Mouse (Mus musculus) liver, postnatal 0 days (tissue): ENCODE results near the gene Gm9837.

Experiments used
- CTCF ChIP-seq: sonication (generic); IDR thresholded peaks from 2 replicates; pipeline ENCODE4 v1.5.1; 2016; ENCODE audit warnings: antibody characterized with exemption, low read depth
- EP300 ChIP-seq: IDR thresholded peaks from 2 replicates; pipeline ENCODE4 v1.6.1; 2016; ENCODE audit warnings: antibody characterized with exemption, low read depth, mild to moderate bottlenecking

DNA sequence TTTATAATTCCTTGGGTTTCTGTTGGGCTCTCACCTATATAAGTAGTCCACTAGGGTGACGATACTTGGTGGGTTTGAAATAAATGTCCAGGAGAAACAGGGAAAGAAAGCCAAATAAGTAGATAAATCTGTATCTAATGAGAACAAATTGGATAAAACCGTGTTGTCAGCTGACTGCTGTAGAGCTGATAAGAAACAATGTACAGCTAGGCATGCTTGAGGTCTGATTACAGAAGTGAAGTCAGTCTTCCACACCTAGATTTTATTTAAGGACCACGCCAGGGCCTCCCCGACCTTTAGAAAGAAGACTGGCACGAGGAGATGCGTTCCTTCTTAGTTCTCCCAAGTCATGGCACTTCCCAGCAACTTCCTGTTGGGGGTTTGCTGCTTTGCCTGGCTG lies 37.2 kb downstream of the Gm9837 start:
- TF ChIP-seq EP300 (peak; percentile 61; the same call in 1 of the 2 replicates), CTCF (no peak)
